Mouse (Mus musculus) thymus, adult 2 months (tissue): ENCODE results near the gene Morn3. TPM values are rescaled to one million over a fixed set of nuclear protein-coding genes. Genes with fewer than 3 reads are reported as not detected.
A peak's percentile ranks its signal among the peaks of the same experiment; 100 is the strongest.

Source experiments
- DNase-seq: peaks from one replicate; pipeline ENCODE4 v3.0.0; 2021
- H3K27ac ChIP-seq: fragments of 200-500 bp; 2 replicates; pipeline ENCODE4 v1.5.1; 2012; ENCODE audit warnings: low read length, control low read depth; ENCODE audit not compliant: control insufficient read depth, insufficient read depth
- H3K27me3 ChIP-seq: fragments of 200-500 bp; 2 replicates; pipeline ENCODE4 v1.6.1; 2012; ENCODE audit warnings: mild to moderate bottlenecking, low read length, moderate library complexity, mixed read lengths; ENCODE audit not compliant: control insufficient read depth, insufficient read depth
- H3K36me3 ChIP-seq: fragments of 200-500 bp; 2 replicates; pipeline ENCODE4 v1.6.1; 2012; ENCODE audit warnings: mild to moderate bottlenecking, low read length, moderate library complexity; ENCODE audit not compliant: control insufficient read depth, insufficient read depth
- H3K4me1 ChIP-seq: fragments of 200-500 bp; replicated peaks from 2 replicates; pipeline ENCODE4 v1.6.1; 2012; ENCODE audit warnings: low read length; ENCODE audit not compliant: control insufficient read depth, insufficient read depth
- H3K4me3 ChIP-seq: fragments of 200-500 bp; 2 replicates; pipeline ENCODE4 v1.5.1; 2012; ENCODE audit warnings: mild to moderate bottlenecking, low read length, control low read depth, moderate library complexity; ENCODE audit not compliant: control insufficient read depth, insufficient read depth
- CTCF ChIP-seq: fragments of 200-500 bp; IDR thresholded peaks from 2 replicates; pipeline ENCODE4 v1.5.1; 2012; ENCODE audit warnings: mild to moderate bottlenecking, control low read depth, low read length, moderate library complexity, borderline replicate concordance; ENCODE audit not compliant: control insufficient read depth, poor library complexity, insufficient read depth; ENCODE audit errors: extremely low read depth
- POLR2A ChIP-seq: fragments of 200-500 bp; IDR thresholded peaks from 2 replicates; pipeline ENCODE4 v1.6.1; 2012; ENCODE audit warnings: mild to moderate bottlenecking, low read length, control low read depth, moderate library complexity; ENCODE audit not compliant: control insufficient read depth, poor library complexity, insufficient read depth; ENCODE audit errors: extremely low read depth
- WGBS: fragments of 180-500 bp; shearing (Covaris S2); methylation state at CpG from one replicate; pipeline ENCODE4 v1.1.7; 2018; 5-methylcytosine and 5-hydroxymethylcytosine counted together
- polyA plus RNA-seq: library from polyadenylated mRNA; depleted of rRNA; stranded (reverse); fragments of >200 nt; gene quantifications from 2 replicates; pipeline ENCODE4 v1.2.3, GENCODE M21; 2012

The Morn3 gene
- polyA plus RNA-seq, 1 experiment, result 0.15 TPM

DNA sequence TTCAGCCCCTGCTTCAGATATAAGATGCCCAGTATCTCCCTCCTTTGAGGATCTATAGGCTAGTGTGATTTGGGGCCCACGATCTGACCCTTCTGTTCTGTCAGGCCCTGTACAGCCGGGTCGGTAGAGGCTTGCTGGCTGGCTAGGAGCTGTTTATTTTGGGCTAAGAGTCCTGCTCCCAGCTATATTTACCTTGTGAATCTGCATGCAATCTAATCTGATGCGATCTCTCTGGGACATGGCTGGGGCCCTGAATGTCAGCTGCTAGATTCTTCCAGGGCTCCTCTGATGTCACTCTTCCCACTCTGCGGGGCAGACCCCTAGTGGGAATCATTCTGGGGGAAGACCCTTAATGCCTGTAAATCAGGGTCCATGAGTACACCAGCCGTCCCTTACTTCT lies 22.5 kb downstream of the Morn3 start:
- TF ChIP-seq POLR2A, result no peak
- no peak for TF ChIP-seq CTCF
- 93% methylated on average over 6 of the region's 6 CpGs for WGBS
- no peak overlapping the region for H3K27ac ChIP-seq

DNA sequence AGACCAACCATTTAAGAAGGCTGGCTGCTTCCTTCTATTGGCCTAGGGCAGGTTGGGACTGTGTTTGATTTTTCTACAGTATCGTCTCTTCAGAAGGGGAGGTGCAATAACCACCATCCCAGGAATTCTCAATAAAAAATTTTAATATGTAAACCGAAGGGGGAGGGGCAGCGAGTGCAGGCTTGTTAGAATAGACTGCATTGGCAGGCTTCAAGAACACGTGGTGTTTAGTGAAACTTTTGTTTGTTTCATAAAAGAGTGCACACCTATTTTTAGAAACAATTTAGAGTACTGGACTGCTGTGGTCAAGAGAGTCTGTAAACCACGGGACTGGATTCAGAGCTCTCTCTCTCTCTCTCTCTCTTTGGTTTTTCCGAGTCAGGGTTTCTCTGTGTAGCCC lies 23.8 kb downstream of the Morn3 start:
- TF ChIP-seq POLR2A (no peak), CTCF (no peak)
- no peaks in the 10 kb centered on the region for H3K27me3 ChIP-seq
- 74% methylated on average over 6 of the region's 6 CpGs for WGBS
- DNase-seq, result no peak
- no peak overlapping the region for H3K4me3 ChIP-seq
- H3K27ac ChIP-seq, result no peak overlapping the region
- H3K4me1 ChIP-seq, result peaks cover 39% of the 10 kb centered on the region
- no peaks in the 10 kb centered on the region for H3K36me3 ChIP-seq

More for the DNA sequence above, 22.5 kb downstream of the Morn3 start:
- H3K36me3 ChIP-seq, result no peaks in the 10 kb centered on the region
- no peak overlapping the region for H3K4me3 ChIP-seq
- H3K27me3 ChIP-seq, result no peaks in the 10 kb centered on the region
- no peak for DNase-seq
- peaks cover 34% of the 10 kb centered on the region for H3K4me1 ChIP-seq

DNA sequence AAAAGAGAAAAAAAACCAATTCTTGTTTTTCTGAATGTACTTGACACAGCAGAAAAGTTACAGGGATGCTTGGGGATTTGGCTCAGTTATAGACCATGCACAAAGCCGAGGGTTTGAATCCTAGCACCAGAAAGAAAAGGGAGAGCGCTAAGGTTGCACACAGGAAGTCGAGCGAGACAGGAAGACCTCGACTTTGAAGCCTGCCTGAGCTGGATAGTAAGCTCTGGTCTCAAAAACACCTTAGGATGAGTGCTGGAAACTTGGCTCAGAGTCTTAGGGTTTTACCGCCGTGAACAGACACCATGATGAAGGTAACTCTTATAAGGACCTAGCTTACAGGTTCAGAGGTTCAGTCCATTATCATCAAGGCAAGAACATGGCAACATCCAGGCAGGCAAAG lies 25.4 kb downstream of the Morn3 start:
- Histone ChIP-seq H3K4me3 (no peak overlapping the region), H3K36me3 (no peaks in the 10 kb centered on the region), H3K4me1 (peaks cover 35% of the 10 kb centered on the region), H3K27ac (no peak overlapping the region), H3K27me3 (no peaks in the 10 kb centered on the region)
- TF ChIP-seq CTCF (no peak), POLR2A (no peak)
- WGBS, result 31% methylated on average over 7 of the region's 7 CpGs
- no peak for DNase-seq

DNA sequence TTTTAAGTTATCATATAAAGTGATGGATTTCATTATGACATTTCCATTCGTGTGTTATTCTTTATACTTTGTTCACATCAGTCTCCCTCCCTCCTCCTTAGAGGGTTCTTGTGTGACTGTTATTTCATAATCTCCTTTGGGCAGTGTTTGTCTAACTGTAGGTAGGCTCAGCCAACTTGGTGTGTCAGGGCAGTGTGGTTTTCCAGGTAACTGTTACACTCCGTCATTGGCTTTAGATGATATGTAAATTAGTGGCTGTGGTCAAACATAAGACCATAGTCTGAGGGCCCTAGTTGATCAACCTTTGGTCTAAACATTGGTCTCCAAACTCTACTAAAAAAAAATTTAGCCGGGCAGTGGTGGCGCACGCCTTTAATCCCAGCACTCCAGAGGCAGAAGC lies 26.4 kb downstream of the Morn3 start:
- Histone ChIP-seq H3K4me1 (peaks cover 38% of the 10 kb centered on the region), H3K27ac (no peak overlapping the region), H3K36me3 (no peaks in the 10 kb centered on the region), H3K27me3 (no peaks in the 10 kb centered on the region), H3K4me3 (no peak overlapping the region)
- no peak for TF ChIP-seq POLR2A
- TF ChIP-seq CTCF, result no peak
- no peak for DNase-seq
- 90% methylated on average over 5 of the region's 5 CpGs for WGBS

DNA sequence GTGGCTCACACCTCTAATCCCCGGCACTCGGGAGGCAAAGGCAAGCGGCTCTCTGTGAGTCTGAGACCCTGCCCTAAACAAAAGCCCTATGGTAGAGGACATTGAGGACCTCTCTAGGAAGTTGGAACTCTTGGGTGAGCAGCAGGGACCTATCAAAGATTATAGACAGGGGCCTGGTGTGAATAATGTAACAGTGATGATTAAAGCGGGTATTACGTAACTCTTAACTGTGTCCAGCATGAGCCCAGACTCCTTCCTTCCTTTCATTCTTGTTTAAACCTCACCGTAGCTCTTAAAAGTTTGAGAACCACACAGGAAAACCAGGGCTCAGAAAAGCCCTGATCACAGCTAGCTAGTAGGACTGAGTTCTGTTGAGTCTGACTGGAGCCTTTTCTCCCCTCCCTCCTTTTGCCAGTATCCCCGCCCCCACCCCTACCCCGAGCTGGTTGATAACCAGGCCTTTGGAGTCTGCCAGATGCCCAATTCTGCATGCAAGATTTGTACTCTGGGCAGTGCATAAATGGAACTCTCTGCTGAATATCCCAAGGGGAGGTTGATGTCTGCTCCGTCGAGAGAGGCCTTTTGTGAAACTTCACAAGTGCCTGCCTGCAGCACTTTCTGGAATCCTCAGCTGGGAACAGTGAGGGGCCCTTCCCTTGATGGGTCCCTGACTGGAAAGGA lies 27.3 kb downstream of the Morn3 start:
- H3K4me3 ChIP-seq, result no peak overlapping the region
- no peaks in the 10 kb centered on the region for H3K27me3 ChIP-seq
- no peak for DNase-seq
- peaks cover 34% of the 10 kb centered on the region for H3K4me1 ChIP-seq
- no peak overlapping the region; the same call in 1 of the 2 replicates for H3K27ac ChIP-seq
- WGBS, result 40% methylated on average over 10 of the region's 10 CpGs
- no peak for TF ChIP-seq CTCF
- no peak for TF ChIP-seq POLR2A
- H3K36me3 ChIP-seq, result no peaks in the 10 kb centered on the region

DNA sequence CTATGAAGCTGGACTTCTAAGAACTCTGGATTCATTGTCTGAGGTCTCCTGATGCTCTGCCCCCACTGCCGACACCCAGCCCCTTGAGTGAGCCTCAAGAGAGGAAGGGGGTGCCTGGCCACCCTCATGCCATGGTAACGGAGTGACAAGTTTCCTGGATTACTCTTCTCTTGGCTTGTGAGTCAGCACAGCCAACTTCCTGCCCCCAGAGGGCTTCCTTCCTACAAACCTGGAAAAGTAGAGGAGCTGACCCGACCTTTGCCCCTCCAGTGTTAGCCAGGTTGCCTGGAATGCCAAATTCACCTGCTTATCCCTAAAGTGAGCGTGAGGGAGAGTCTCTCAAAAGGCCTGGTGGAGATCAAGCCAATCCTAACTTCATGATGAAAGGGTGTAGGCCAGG lies 29.3 kb downstream of the Morn3 start:
- H3K36me3 ChIP-seq, result no peaks in the 10 kb centered on the region
- H3K4me1 ChIP-seq, result peaks cover 39% of the 10 kb centered on the region
- H3K4me3 ChIP-seq, result no peak overlapping the region
- no peak for DNase-seq
- 46% methylated on average over 4 of the region's 4 CpGs for WGBS
- H3K27ac ChIP-seq, result no peak overlapping the region
- H3K27me3 ChIP-seq, result no peaks in the 10 kb centered on the region
- TF ChIP-seq POLR2A, result no peak
- TF ChIP-seq CTCF, result no peak

DNA sequence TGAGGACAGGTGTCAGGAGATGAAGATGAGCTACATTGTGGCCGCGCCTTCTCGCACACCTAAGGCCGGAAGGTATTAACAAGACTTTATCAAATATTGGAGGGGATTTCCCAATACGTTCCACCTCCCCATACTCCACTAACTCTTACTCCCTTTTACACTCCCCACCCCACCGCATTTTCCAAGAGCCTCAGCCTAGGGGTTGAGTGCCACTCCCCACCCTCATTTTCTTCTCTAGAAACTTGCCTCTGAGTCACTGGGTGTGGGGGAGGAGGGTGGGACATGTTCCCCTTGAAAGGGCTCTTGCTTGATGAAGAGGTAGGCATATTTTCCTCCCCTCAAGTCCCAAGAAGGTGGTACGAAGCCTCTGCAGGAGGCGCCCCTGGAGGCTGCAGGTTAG lies 30.9 kb downstream of the Morn3 start:
- no peak for DNase-seq
- WGBS, result 17% methylated on average over 8 of the region's 8 CpGs
- Histone ChIP-seq H3K4me1 (peaks cover 39% of the 10 kb centered on the region), H3K27me3 (no peaks in the 10 kb centered on the region), H3K36me3 (no peaks in the 10 kb centered on the region), H3K27ac (no peak overlapping the region), H3K4me3 (peak overlapping the region; percentile 75)
- TF ChIP-seq CTCF (no peak), POLR2A (no peak)
